Mouse (Mus musculus) cerebellum, postnatal 14 days (tissue): ENCODE measurements at regions not wholly inside any gene's neighbourhood (a gene's known extent, or its start where the extent isn't known, plus 50 kb on each side); places are given as distances from the start of the nearest gene placed in this dataset.

Source experiments
- DNase-seq, 2 experiments: peaks; one replicate each; pipeline ENCODE4 v3.0.0; 2021; ENCODE audit warnings: mixed read lengths in 2 of 2

DNA sequence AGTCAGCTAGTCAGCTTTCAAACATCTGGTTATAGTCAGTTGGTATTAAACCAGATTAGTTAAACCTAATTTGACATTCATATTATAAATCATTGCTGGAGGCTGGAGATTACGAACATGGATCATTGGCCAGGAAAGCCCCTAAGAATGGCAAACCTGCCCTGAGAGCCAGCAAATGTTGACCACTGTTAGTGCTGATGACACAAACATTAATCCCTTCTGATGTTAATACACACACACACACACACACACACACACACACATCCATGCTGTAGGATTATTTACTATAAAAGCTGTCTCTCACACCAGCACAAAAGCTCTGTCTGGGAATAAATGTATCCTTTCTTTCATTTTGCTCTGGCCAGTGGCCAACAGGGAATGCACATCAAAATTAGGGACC lies 329.4 kb upstream of the Atp2b1 start:
- DNase-seq, result no peak

DNA sequence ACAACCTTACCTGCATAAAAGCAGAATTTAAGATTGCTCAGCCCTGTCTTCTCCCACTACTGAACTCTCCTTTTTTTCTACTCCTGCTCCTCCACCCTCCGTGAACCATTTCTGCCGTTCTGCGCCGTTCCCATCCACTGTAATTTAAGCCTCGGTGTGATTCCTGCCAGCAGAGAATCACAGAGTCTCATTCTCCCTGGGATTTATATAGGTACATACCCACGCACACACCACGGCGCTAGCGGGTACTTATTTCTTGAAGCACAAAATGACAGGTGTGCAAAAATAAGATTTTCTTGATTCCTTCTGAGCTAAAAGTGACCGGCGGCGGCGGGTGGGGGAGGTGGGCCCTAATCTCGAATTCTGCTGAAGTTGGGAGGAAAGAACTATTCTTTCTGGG lies 324.5 kb upstream of the Atp2b1 start:
- DNase-seq, result no peak

DNA sequence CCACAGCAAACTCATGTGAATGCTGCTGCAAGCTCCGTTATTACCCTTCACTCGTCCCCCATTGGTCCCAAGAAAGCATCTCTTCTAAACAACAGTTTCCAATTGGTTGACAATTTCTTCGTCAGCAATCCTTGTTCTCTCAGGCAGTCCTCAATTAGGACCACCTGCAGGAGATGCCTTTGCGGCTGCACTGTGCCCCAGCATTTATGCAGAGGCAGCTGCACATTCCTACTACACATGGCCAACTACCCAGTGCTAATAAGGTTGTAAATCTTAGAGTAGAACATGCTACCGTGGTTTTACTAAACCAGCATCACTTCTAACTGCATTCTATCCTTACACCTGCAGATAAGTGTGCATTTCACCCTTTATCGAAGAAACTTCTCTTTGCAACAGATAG lies 322.1 kb upstream of the Atp2b1 start:
- no peak for DNase-seq

DNA sequence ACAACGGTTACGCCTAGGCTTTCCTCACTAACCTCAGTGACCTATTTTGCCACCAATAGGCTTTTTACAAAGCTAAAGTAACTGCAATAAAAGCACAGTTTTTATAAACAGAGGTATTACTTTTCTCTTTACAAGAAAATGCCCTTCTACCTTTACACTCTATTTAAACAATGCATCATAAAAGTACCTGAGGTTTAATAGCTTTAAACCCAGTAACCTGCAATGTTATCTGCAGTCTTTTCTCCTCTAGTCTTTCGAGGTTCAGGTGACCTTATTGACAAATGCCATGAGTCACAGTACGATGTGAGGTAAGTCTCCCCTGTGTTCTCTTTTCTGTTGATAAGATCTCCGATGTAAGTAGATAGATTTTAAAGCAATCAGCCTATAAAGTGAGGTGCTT lies 320.3 kb upstream of the Atp2b1 start:
- no peak for DNase-seq

DNA sequence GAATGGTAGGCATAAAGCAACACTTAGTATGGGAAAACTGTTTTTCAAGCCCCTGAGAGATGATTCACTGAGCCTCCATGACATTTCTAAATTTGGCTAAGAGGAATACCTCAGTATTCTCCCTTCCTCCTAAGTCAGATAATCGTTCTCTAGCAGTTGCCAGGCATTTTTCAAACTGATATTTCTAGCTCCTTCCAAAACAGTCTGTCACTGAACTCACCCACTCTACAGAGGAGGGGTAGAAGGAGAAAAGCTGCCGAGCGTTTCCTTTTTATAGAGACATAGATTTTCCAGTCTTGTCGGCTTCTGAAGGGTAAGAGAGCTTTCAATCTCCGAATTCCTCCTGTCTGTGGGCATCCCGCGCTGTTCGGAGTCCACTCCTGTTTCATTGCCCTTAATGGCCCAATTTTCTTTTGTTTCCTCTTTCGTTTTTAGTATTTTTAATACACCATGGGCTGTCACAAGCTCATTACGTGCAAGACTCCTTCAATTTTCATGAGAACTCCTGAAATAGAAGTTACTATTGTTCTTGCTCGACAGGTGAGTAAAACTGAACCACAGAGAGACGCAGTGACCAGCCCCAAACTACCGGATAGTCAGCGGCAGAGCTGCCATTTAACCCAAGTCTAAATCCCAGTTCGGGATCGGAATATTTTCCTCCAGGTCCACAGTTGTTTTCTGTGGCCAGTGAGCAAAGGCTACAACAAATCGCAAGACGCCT lies 305.8 kb upstream of the Atp2b1 start:
- no peak for DNase-seq

DNA sequence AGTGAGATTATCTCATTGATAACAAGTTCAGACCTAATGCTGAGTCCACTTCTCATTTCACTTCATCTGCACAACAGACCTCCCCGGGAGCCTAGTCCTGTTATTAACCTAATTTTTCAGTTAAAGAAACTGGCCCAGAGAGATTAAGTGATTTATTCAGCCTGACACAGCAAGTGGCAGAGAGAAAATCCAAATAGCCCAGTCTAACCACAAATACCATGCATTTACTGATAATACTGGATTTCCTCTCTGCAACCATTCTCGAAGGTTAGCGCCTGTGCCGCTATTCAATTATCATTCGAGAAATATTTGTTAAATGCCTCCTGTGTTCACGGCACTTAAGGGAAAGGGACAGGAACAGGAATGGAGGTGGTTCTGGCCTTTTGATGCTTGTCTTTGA lies 303.5 kb upstream of the Atp2b1 start:
- DNase-seq, result no peak

DNA sequence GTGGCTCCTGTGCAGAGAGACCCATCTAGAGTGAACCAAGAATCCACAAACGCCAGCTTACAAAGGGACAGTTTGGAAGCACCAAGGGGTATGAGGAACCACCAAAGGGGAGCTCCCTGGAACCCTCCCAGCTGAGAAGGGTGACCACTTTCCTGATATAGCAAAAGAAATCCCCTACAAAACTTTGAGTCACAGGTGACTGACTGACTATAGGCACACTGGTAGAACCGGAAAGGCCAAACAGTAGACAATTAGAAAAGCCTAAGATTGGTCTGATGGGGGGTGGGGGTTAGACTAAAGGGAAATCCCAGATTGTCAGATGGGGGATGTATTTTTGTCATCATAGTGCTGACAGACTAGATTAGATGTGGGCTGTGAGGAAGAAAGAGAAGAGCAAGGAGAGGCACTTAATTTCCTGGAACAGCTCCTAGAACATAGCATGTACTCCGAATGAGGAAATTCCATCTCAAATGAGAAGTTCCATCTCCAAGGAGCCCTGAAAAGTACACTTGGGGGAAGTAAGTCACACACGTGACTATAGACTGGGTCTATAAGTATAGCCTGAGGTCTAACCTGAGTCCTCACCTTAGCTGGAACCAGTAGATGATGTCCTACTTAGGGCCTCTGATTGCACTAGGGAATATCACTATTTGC lies 302.4 kb upstream of the Atp2b1 start:
- no peak for DNase-seq

DNA sequence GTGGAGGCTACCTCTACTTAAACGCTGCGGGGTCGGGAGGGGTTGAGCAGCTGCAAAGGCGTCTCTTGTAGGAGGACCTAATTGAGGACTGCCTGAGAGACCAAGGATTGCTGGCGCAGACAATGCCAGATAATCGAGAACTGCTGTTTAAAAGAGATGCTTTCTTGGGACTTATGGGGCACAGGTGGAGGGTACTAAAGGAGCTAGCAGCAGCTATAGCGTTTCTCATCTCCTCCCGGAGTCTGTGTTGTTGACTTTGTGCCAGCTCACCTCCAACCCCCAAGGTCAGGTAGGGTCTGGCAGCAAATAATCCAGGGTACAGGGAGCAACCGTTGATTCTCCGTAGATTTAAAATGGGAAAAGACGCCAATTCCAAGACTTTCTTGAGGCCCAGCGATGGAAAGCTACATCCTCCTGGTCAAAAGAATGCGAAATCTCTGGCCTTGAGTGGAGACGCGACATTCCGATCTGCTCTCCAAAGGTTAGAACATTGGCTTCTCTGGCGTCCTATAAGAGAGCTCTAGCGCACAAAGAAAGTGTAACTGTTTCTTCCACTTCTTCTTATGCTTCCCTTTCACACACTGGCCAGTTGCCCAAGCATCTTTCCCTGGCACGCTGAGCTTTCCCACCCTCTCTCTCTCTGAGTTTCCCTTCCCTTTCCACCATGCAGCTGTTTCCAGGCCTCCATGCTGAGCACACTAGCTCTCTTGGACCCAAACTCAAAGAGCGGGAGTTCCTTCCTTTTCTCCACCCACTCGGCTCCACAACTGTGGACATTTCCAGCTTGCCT lies 295.3 kb upstream of the Atp2b1 start:
- DNase-seq, result peak; percentile 7 to 17

DNA sequence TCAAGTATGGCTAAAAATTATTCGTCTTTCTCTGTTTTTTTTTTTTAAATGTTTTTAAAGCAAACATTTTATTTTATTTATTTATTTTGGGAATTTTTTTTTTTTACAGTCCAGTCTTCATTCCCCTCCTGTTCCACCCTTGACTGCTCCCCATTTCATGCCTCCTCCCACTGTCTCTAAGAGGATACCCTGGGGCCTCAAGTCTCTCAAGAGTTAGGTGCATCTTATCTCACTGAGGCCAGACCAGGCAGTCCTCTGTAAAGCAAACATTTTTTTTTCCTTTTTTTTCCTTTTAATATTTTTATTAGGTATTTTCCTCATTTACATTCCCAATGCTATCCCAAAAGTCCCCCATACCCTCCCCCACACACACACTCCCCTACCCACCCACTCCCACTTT lies 290.1 kb upstream of the Atp2b1 start:
- DNase-seq, result no peak

DNA sequence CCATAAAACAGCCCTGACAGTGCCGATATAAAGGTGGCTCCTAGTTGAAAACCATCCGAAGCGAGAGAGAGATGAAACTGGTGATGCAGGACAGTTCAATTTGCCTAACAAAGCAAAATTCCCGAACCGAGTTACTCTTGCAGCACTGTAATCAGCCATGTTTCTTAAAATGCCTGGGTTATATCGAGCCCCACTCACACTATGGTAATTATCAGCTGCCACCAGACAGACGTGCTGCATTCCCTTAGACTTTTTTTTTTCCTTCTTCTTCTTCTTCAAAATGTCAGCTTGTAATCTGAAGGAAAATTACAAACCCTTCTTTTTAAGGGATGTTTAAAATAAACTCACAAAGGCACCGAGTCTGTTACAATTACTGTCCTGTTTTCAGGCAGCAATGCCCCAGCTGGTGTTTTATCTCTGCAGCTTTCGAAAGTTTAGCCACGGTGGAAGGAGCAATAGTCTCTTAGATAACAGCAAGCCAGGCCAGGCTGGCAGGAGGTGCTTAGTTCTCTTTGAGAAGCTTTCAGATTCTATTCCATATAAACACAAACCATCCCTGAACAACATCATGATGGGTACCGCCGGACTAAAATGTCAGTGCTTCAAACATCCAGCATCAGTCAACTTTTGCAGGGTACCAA lies 289.4 kb upstream of the Atp2b1 start:
- no peak for DNase-seq

DNA sequence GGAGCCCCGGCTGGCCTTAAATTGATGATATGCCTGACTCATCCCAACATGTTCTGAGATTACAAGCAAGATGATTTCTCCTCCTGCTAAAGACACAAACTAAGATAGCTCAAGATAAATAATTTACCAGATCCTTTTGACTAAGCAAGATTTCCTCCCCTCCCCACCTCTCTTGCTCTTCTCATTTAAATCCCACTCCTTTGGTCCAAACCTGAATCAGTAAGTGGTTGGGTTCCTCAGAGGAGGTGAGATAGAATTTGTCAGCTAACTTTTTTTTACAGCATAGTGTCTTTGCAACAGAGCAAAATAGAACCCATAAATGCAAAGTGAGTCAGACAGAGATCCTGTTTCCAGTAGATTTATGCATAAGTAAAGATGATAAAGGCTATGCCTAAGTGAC lies 286.0 kb upstream of the Atp2b1 start:
- no peak for DNase-seq

DNA sequence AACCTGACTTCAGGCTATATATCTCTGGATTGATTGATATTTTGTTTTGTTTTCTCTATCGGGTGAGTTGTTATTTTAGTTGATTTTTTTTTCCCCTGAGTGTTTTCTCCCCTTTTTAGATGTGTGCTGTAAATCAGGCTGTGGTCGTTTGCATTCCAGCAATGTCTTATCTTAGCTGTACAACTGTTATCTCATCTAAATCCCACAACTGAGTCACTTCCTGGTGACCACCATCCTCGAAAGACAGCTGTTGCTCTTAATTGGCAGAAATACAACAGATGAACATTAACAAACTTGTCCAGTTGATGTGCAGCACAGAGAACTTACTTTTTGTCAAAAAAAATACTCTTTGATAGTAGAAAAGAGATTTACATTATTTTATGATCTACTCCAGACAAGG lies 285.0 kb upstream of the Atp2b1 start:
- DNase-seq, result no peak

DNA sequence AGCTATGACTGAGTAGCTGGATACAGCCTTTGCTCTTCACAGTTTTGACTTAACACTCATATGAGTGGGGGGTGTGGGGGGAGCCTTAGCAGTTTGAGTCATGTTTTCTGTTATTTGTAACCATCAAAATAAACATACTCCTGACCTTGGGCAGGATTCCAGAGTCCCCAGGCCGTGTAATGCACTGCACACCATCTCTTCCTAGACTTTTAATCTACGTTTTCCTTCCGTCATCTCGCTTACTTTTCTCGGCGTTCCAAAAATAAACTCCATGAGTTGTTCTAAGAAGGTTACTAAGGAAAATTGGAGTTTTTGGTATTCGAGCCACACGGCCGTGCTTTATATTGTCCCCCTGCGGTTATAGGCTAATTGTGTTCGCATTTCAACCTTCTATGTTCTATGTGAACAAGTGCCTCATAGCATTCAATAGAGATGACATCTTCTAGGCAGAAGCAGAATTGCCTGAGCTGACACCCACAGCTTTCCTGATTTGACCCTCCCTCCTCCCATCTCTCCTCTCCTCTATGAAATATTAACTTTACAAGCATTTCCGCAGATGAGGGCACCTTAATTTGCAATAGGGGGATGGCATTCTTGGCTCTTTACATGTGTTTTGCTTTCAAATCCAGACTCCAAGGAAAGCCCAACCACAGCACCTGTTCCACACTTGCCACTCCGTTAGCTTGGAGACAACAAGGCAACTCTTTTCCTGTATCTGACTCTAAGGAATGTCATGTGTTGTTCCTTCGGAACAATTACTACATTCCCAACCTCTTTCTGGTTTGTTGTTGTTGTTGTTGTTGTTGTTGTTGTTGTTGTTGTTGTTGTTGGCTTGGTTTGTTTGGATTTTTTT lies 276.2 kb upstream of the Atp2b1 start:
- DNase-seq, result no peak

DNA sequence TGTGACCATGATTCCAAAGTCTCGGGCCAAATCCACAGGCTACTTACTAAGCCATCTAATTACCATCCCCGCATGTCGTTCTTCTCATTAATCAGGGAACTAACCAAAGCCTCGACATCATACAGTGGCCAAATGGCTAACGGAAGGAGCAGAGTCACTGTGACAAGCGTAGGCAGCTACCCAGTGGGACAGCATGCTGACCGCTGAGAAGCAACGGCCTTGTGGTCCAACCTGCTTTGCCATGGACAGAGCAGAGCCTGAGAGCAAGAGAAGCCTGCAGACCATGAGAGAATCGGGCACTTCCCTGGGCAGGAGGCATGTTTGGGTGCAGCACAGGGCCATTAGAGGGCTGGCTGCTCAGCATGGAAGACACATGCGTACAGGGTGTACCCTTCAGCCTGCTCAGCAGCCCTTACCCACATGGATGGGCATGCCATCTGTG lies 268.5 kb upstream of the Atp2b1 start:
- DNase-seq, result peak; percentile 74 to 85

DNA sequence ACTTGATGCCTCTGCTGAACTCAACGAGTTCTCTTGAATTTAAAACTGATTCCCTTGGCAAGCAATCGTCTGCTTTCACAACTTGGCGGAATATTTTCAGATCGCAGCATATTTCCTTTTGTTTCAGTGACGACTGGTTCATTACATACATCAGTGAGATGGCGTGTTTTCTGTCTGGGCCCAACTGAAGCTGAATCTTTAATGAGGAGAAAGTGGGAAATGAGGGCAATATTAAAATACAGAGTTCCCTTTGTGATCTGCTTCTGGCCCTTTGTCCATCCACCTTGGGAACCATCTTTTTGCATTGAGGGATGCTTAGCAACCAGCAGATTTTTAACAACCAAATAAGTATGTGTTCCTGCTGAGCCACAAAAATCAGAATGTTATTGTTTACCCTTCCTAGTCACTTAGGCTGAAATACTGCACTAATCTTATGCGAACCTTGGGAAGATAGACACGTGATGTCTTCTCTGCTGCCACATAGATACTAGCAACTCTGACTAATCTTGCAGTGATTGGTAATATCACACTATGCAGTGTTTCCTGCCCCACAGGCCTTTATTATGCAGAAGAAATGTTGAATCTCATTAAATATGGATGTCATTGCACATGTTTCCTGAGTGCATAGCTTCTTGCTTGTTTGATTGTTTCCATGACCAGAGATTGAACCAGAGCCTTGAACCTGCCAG lies 267.8 kb upstream of the Atp2b1 start:
- DNase-seq, result peak in 1 of 2 experiments; percentile 41

DNA sequence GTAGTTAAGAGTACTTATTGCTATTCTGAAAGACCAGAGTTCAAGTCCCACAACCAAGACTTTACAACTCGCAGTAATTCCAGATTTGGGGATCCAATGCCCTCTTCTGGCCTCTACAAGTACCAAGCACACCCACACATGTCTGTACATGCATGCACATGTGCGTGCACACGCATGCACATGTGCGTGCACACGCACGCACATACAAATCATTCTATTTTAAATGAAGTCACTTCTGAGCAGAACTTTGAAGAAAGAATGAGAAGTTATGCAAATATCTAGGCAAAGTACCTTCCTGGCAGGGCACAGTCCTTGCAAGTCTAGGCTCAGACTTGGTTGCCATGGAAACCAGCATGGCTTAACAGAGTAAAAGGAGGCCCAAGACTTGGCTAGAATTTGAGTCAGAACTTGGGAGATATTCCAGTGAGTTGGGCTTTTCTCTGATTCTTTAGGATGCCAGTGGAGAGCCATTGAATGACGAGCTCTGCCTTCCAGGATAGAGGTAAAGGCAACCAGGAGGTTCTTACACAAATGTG lies 265.4 kb upstream of the Atp2b1 start:
- no peak for DNase-seq

DNA sequence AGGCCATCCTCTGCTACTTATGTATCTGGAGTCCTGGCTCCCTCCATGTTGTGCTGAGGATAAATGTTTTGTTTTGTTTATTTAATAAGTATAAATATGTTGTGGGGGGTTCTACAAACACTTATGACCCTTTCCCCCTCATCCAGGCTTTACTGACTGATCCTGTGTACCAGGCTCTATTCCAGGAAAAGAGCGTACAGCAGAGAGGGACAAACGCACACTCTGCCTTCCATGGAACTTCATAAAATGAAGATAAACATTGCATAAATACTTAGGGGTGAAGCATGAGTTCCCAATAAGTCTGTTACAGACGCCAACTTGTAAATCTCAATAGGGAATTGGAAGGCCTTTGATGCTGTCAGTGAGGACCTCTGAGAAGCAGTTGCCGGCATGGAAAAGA lies 263.7 kb upstream of the Atp2b1 start:
- no peak for DNase-seq

DNA sequence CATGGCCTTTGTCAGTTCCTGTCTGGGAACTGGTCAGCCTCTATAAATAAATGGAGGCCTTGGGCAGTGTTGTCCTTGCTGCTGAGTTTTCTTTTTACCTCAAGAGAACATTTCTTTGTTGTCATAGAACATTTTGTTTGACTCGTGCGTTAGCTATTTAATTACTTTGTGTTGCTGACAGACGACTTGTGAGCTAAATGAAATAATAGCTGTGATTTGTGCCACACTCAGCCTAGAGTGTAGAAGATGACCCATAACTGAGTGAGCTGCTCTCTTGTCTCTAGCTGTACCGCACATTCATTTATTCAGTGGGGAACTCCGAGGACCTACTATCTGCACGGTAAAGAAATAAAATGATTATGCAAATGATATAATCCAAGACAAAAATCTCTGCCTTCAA lies 263.1 kb upstream of the Atp2b1 start:
- no peak for DNase-seq

DNA sequence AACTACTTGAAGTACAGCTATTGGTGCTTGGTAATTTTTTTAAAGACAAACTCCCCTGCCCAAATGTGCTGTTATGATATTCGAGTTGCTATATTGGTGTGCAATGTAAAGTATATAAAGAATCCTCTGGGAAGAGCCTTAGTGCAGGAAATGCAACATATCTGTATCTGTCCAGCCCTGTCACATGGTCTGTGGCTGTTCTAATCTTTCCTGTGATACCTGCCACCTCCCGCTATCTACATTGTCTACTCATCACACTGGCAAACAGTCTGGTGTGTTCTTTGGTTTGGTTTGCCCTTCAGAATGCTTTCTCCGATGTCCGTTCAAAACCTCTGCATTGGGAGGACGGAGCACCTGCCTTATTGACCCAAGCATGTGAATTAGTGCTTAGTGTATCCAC lies 262.6 kb upstream of the Atp2b1 start:
- no peak for DNase-seq

DNA sequence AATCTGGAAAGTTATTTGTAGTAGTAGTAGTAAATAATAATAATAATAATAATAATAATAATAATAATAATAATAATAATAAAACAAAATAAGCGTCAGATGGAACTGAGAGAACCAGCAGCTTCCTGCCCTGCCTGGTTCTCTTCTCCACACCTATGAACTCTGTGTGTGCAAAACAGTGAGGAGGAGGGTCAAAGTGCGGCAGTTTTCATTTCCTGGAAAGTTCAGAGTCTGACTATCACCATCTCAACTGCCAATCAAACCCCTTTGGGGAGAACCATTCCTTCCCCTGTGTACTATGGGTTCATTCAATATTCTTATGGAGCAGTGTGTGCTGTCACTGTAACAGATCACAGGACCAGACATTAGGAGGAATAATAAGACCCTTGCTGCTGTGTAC lies 262.1 kb upstream of the Atp2b1 start:
- no peak for DNase-seq

DNA sequence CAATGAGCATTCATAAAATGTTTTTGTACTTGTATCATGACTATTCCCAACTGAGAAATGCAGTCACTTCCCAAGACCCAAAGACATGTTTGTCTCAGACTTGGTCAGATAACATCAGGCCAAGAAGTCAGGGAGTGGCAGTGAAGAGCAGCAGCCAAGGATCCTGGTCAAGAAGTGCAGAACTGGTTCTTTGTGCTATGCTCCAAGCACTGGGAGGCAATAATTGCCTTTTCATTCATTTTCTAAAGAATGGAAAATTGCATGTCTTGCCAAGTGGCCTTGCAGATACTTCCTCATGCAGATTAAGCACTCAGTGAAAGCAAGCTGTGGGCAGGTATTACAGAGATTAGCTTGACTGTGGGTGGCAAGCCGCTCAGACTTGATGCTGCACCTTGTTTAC lies 253.5 kb upstream of the Atp2b1 start:
- DNase-seq, result no peak
